Mouse (Mus musculus): Measurements from ENCODE around the gene Szt2. TPM values are rescaled to one million over a fixed set of nuclear protein-coding genes. Genes with fewer than 3 reads are reported as not detected.

Gene Szt2
- total and polyA plus RNA-seq, 2 experiments from 2014 or later = 2.0 to 23.5 TPM

DNA sequence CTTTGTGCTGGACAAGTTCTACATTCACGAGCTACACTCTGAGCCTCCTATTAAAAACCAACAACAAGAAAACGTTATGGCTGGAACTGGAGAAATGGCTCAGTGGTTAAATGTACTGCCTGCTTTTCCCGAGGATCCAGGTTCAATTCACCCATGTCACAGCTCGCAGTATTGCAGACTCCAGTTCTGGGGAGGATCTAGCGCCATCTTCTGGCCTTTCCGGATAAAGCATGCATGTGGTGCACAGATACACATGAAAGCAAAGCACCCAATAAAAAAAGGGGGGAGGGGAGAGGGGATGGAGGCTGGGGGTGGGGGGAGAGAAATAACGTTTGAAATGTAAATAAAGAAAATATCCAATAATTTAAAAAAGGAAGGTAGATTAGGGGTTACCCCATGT, 72.4 kb downstream of the Szt2 start:
- ATAC-seq (ENCODE audit: insufficient read depth, low read depth) = no peak
- WGBS = 21% methylated on average over 7 of the region's 7 CpGs

DNA sequence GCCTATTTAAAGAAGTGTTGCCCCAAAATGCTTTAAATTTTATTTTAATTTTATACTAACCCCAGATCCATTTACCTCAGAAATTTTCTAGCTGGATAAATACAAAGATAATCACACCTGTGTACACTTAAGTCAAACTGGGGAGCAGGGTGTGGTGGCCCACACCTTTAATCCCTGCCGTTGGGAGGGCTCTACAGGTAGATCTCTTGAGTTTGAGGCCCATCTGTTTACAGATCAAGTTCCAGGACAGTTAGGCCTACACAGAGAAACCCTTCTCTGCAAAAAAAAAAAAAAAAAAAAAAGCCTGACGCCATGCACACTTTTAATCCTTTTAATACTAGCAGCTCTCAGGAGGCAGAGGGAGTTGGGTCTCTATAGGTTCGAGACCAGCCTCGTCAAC, 73.1 kb downstream of the Szt2 start:
- Histone ChIP-seq H3K4me3 (ENCODE audit: low read depth, low read length) (no peak overlapping the region), H3K36me3 (replicated peaks; ENCODE audit: control insufficient read depth, insufficient read depth, low read length) (no peaks in the 10 kb centered on the region), H3K9ac (replicated peaks; ENCODE audit: low read depth, low read length) (no peak overlapping the region), H3K27ac (ENCODE audit: low read depth) (no peak overlapping the region), H3K4me2 (ENCODE audit: low read depth, low read length) (no peak overlapping the region), H3K27me3 (ENCODE audit: control insufficient read depth, insufficient read depth, low read length) (no peaks in the 10 kb centered on the region), H3K4me1 (ENCODE audit: control insufficient read depth, insufficient read depth) (no peaks in the 10 kb centered on the region), H3K9me3 (replicated peaks; ENCODE audit: control insufficient read depth, low read length) (no peaks in the 10 kb centered on the region)
- no peak for ATAC-seq (ENCODE audit: insufficient read depth, low read depth)
- no peak for DNase-seq (ENCODE audit: low spot score)
- TF ChIP-seq CTCF (IDR thresholded peaks at IDR 0.05; ENCODE audit: low read depth) (no peak), EP300 (IDR thresholded peaks at IDR 0.05; ENCODE audit: low read depth) (no peak)
- WGBS = 88% methylated on average over 4 of the region's 4 CpGs

More for the DNA sequence above, 72.4 kb downstream of the Szt2 start:
- Histone ChIP-seq H3K36me3 (replicated peaks; ENCODE audit: control insufficient read depth, insufficient read depth, low read length) (no peaks in the 10 kb centered on the region), H3K27ac (ENCODE audit: low read depth) (no peak overlapping the region), H3K27me3 (ENCODE audit: control insufficient read depth, insufficient read depth, low read length) (no peaks in the 10 kb centered on the region), H3K9me3 (replicated peaks; ENCODE audit: control insufficient read depth, low read length) (no peaks in the 10 kb centered on the region), H3K4me2 (ENCODE audit: low read depth, low read length) (no peak overlapping the region), H3K4me3 (ENCODE audit: low read depth, low read length) (no peak overlapping the region), H3K9ac (replicated peaks; ENCODE audit: low read depth, low read length) (no peak overlapping the region), H3K4me1 (ENCODE audit: control insufficient read depth, insufficient read depth) (no peaks in the 10 kb centered on the region)
- DNase-seq (ENCODE audit: low spot score) = peak; percentile 23
- TF ChIP-seq CTCF (IDR thresholded peaks at IDR 0.05; ENCODE audit: low read depth) (peak; percentile 52), EP300 (IDR thresholded peaks at IDR 0.05; ENCODE audit: low read depth) (no peak)

DNA sequence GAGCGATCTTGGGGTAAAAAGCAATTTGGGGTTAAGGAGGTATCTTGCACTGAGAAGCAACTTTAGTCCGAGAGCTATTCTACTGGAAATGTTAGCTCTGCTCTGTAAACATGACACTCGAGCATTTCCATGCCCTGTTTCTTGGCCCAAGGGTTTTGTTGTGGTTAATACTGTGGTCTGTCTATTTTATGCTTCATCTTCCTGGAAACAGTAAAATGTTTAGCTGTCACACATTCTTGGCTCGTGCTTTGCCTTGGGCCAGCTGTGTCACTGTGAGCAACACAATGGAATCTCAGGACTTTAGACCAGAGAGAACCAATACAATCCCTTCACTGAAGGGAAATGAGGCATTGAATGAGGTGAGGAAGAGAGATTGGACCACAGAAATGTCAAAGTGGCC, 77.3 kb downstream of the Szt2 start:
- H3K4me1 ChIP-seq (ENCODE audit: control insufficient read depth, insufficient read depth) = no peaks in the 10 kb centered on the region
- no peak overlapping the region for H3K27ac ChIP-seq (ENCODE audit: low read depth)
- no peaks in the 10 kb centered on the region for H3K36me3 ChIP-seq (replicated peaks; ENCODE audit: control insufficient read depth, insufficient read depth, low read length)
- H3K9me3 ChIP-seq (replicated peaks; ENCODE audit: control insufficient read depth, low read length) = no peaks in the 10 kb centered on the region
- TF ChIP-seq CTCF (IDR thresholded peaks at IDR 0.05; ENCODE audit: low read depth) (no peak), EP300 (IDR thresholded peaks at IDR 0.05; ENCODE audit: low read depth) (no peak)
- H3K4me3 ChIP-seq (ENCODE audit: low read depth, low read length) = no peak overlapping the region
- ATAC-seq (ENCODE audit: insufficient read depth, low read depth) (no peak), DNase-seq (ENCODE audit: low spot score) (no peak)
- no peak overlapping the region for H3K4me2 ChIP-seq (ENCODE audit: low read depth, low read length)
- no peak overlapping the region for H3K9ac ChIP-seq (replicated peaks; ENCODE audit: low read depth, low read length)
- H3K27me3 ChIP-seq (ENCODE audit: control insufficient read depth, insufficient read depth, low read length) = no peaks in the 10 kb centered on the region
- WGBS = 55% methylated on average over 4 of the region's 4 CpGs

DNA sequence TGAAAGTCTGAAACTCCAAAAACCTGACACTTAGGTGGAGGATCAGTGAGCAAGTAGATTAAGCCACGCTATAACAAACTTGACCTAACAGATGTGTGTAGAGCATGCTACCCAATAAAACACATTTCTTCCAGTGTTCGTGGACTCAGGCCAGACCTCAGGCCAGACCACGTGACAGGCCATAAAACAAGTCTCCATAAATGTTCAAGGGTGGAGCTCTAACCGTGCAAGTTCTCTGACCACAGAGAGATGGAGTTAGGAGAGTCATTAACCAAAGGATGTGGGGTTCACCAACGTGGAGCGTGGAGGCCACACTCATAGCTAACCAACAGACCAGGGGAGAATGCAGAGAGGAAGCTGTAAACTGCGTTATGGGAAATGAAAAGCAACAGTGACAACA, 82.6 kb downstream of the Szt2 start:
- Histone ChIP-seq H3K4me1 (ENCODE audit: control insufficient read depth, insufficient read depth) (no peaks in the 10 kb centered on the region), H3K27me3 (ENCODE audit: control insufficient read depth, insufficient read depth, low read length) (no peaks in the 10 kb centered on the region), H3K9me3 (replicated peaks; ENCODE audit: control insufficient read depth, low read length) (no peaks in the 10 kb centered on the region), H3K4me3 (ENCODE audit: low read depth, low read length) (no peak overlapping the region), H3K4me2 (ENCODE audit: low read depth, low read length) (no peak overlapping the region), H3K9ac (replicated peaks; ENCODE audit: low read depth, low read length) (no peak overlapping the region), H3K27ac (ENCODE audit: low read depth) (no peak overlapping the region), H3K36me3 (replicated peaks; ENCODE audit: control insufficient read depth, insufficient read depth, low read length) (no peaks in the 10 kb centered on the region)
- ATAC-seq (ENCODE audit: insufficient read depth, low read depth) (no peak), DNase-seq (ENCODE audit: low spot score) (no peak)
- 75% methylated on average over 7 of the region's 7 CpGs for WGBS
- TF ChIP-seq CTCF (IDR thresholded peaks at IDR 0.05; ENCODE audit: low read depth) = no peak
- TF ChIP-seq EP300 (IDR thresholded peaks at IDR 0.05; ENCODE audit: low read depth) = no peak

DNA sequence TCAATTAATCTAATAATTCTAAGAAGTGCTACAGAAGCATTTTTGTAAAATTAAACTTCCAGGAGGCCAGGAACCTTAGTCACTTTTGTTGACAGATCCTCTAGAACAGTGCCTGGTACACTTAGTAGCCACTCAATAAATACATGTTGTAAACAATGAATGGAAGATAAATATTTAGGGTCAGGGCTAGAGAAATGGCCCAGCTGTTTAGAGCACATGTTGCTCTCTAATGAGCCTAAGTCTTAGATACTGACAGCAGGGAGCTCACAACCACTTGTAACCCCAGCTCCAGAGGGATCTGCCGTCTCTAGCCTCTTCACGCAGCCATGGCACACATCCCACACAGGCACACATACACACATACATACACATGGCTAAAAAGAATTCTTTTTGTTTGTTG, 88.4 kb downstream of the Szt2 start:
- Histone ChIP-seq H3K4me3 (ENCODE audit: low read depth, low read length) (no peak overlapping the region), H3K4me1 (ENCODE audit: control insufficient read depth, insufficient read depth) (peaks cover 7% of the 10 kb centered on the region; the same call in 1 of the 2 replicates), H3K27ac (ENCODE audit: low read depth) (no peak overlapping the region), H3K36me3 (replicated peaks; ENCODE audit: control insufficient read depth, insufficient read depth, low read length) (no peaks in the 10 kb centered on the region), H3K9me3 (replicated peaks; ENCODE audit: control insufficient read depth, low read length) (no peaks in the 10 kb centered on the region), H3K9ac (replicated peaks; ENCODE audit: low read depth, low read length) (no peak overlapping the region), H3K27me3 (ENCODE audit: control insufficient read depth, insufficient read depth, low read length) (no peaks in the 10 kb centered on the region), H3K4me2 (ENCODE audit: low read depth, low read length) (no peak overlapping the region)
- 78% methylated on average over 2 of the region's 2 CpGs for WGBS
- DNase-seq (ENCODE audit: low spot score) = no peak
- no peak for ATAC-seq (ENCODE audit: insufficient read depth, low read depth)
- TF ChIP-seq CTCF (IDR thresholded peaks at IDR 0.05; ENCODE audit: low read depth) = no peak
- TF ChIP-seq EP300 (IDR thresholded peaks at IDR 0.05; ENCODE audit: low read depth) = no peak

DNA sequence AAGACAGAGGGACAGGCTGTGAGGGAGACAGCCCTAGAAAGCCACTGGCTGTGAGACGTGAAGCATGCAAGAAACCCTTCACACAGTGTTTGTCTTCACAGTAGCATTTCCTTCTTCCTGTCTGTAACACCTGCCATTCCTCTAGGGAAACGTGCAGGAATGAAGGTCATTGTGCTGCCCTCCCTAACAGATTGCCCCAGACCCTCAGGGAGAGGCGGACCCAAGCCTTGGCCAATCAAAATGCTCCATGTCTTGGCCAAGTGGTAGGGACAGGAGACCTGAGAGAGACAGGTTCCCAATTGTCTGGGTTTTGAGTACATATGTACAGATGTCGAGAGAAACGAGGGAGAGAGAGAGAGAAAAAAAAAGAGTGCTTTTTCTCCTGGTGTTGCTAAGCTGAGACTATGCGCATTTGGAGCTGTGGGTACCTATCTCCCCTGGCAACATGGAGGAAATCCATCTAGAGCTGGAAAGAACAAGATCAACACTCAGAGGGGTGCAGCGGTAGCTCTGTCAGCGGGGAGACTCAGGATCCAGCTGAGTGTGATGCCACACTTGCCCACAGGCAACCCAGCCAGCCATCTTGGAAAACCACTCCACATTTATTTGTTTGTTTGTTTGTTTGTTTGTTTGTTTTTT, 89.2 kb downstream of the Szt2 start:
- H3K36me3 ChIP-seq (replicated peaks; ENCODE audit: control insufficient read depth, insufficient read depth, low read length) = no peaks in the 10 kb centered on the region
- DNase-seq (ENCODE audit: low spot score) = no peak
- no peaks in the 10 kb centered on the region for H3K27me3 ChIP-seq (ENCODE audit: control insufficient read depth, insufficient read depth, low read length)
- no peak for ATAC-seq (ENCODE audit: insufficient read depth, low read depth)
- peaks cover 7% of the 10 kb centered on the region; the same call in 1 of the 2 replicates for H3K4me1 ChIP-seq (ENCODE audit: control insufficient read depth, insufficient read depth)
- no peaks in the 10 kb centered on the region for H3K9me3 ChIP-seq (replicated peaks; ENCODE audit: control insufficient read depth, low read length)
- H3K4me3 ChIP-seq (ENCODE audit: low read depth, low read length) = no peak overlapping the region
- WGBS = 37% methylated on average over 8 of the region's 8 CpGs
- no peak overlapping the region for H3K9ac ChIP-seq (replicated peaks; ENCODE audit: low read depth, low read length)
- no peak for TF ChIP-seq CTCF (IDR thresholded peaks at IDR 0.05; ENCODE audit: low read depth)
- no peak for TF ChIP-seq EP300 (IDR thresholded peaks at IDR 0.05; ENCODE audit: low read depth)
- H3K4me2 ChIP-seq (ENCODE audit: low read depth, low read length) = no peak overlapping the region
- no peak overlapping the region for H3K27ac ChIP-seq (ENCODE audit: low read depth)
